Mouse (Mus musculus): ENCODE data around the gene Hoxa7. TPM values are rescaled to one million over a fixed set of nuclear protein-coding genes. Genes with fewer than 3 reads are reported as not detected.

Hoxa7 gene
- polyA plus RNA-seq, 1 experiment from 2014 or later, result 14.7 TPM

- Histone ChIP-seq H3K4me3 (ENCODE audit: low read depth, low read length) (peak overlapping the region; percentile 42), H3K4me2 (ENCODE audit: low read depth, severe bottlenecking) (peak overlapping the region; percentile 61), H3K4me1 (ENCODE audit: control insufficient read depth, insufficient read depth, low read length) (peaks cover 70% of the 10 kb centered on the region), H3K9me3 (ENCODE audit: control insufficient read depth, low read length) (no peaks in the 10 kb centered on the region), H3K27me3 (ENCODE audit: control insufficient read depth, insufficient read depth, low read length) (peaks cover 16% of the 10 kb centered on the region), H3K27ac (replicated peaks; ENCODE audit: low read depth, low read length) (no peak overlapping the region; the same call in 1 of the 2 replicates), H3K9ac (ENCODE audit: low read length) (peak overlapping the region; percentile 27; the same call in 1 of the 2 replicates), H3K36me3 (ENCODE audit: control insufficient read depth, insufficient read depth, low read length) (no peaks in the 10 kb centered on the region)
- ATAC-seq (ENCODE audit: insufficient number of reproducible peaks, low FRiP score, low TSS enrichment, low read depth) (no peak), DNase-seq (ENCODE audit: low spot score) (peak; percentile 44)
- WGBS, result 1% methylated on average over 6 of the region's 6 CpGs
Observed at GRCm38 (mm10) chr6:52176391-52176790, 45.3 kb downstream of the Hoxa7 start.

- Histone ChIP-seq H3K27me3 (ENCODE audit: control insufficient read depth, insufficient read depth, low read length) (peaks cover 20% of the 10 kb centered on the region), H3K4me3 (ENCODE audit: low read depth, low read length) (peak overlapping the region; percentile 42), H3K4me1 (ENCODE audit: control insufficient read depth, insufficient read depth, low read length) (peaks cover 71% of the 10 kb centered on the region), H3K9ac (ENCODE audit: low read length) (peak overlapping the region; percentile 56), H3K27ac (replicated peaks; ENCODE audit: low read depth, low read length) (peak overlapping the region; percentile 48), H3K36me3 (ENCODE audit: control insufficient read depth, insufficient read depth, low read length) (no peaks in the 10 kb centered on the region), H3K4me2 (ENCODE audit: low read depth, severe bottlenecking) (peak overlapping the region; percentile 61), H3K9me3 (ENCODE audit: control insufficient read depth, low read length) (no peaks in the 10 kb centered on the region)
- peak; percentile 61 for DNase-seq (ENCODE audit: low spot score)
- no peak for ATAC-seq (ENCODE audit: insufficient number of reproducible peaks, low FRiP score, low TSS enrichment, low read depth)
- 2% methylated on average over 21 of the region's 35 CpGs for WGBS
Observed at GRCm38 (mm10) chr6:52175864-52176263, 45.8 kb downstream of the Hoxa7 start.

- DNase-seq (ENCODE audit: low spot score) (peak; percentile 73), ATAC-seq (ENCODE audit: insufficient number of reproducible peaks, low FRiP score, low TSS enrichment, low read depth) (peak; percentile 35; the same call in 1 of the 2 replicates)
- Histone ChIP-seq H3K4me1 (ENCODE audit: control insufficient read depth, insufficient read depth, low read length) (peaks cover 71% of the 10 kb centered on the region), H3K27ac (replicated peaks; ENCODE audit: low read depth, low read length) (peak overlapping the region; percentile 48), H3K4me2 (ENCODE audit: low read depth, severe bottlenecking) (peak overlapping the region; percentile 61), H3K27me3 (ENCODE audit: control insufficient read depth, insufficient read depth, low read length) (peaks cover 19% of the 10 kb centered on the region), H3K9ac (ENCODE audit: low read length) (peak overlapping the region; percentile 56), H3K4me3 (ENCODE audit: low read depth, low read length) (peak overlapping the region; percentile 42), H3K36me3 (ENCODE audit: control insufficient read depth, insufficient read depth, low read length) (peaks cover 1% of the 10 kb centered on the region; the same call in 1 of the 2 replicates), H3K9me3 (ENCODE audit: control insufficient read depth, low read length) (no peaks in the 10 kb centered on the region)
- WGBS, result 2% methylated on average over 40 of the region's 41 CpGs
Observed at GRCm38 (mm10) chr6:52174968-52175751, 46.5 kb downstream of the Hoxa7 start.

GRCm38 (mm10) chr6:52173648-52174047 is 48.0 kb downstream of the Hoxa7 start:
- peaks cover 2% of the 10 kb centered on the region; the same call in 1 of the 2 replicates for H3K36me3 ChIP-seq (ENCODE audit: control insufficient read depth, insufficient read depth, low read length)
- peaks cover 63% of the 10 kb centered on the region for H3K4me1 ChIP-seq (ENCODE audit: control insufficient read depth, insufficient read depth, low read length)
- H3K27ac ChIP-seq (replicated peaks; ENCODE audit: low read depth, low read length), result no peak overlapping the region
- no peak overlapping the region for H3K4me3 ChIP-seq (ENCODE audit: low read depth, low read length)
- peak overlapping the region; percentile 76; the same call in 1 of the 2 replicates for H3K4me2 ChIP-seq (ENCODE audit: low read depth, severe bottlenecking)
- DNase-seq (ENCODE audit: low spot score) (peak; percentile 28), ATAC-seq (ENCODE audit: insufficient number of reproducible peaks, low FRiP score, low TSS enrichment, low read depth) (no peak)
- peaks cover 23% of the 10 kb centered on the region for H3K27me3 ChIP-seq (ENCODE audit: control insufficient read depth, insufficient read depth, low read length)
- H3K9ac ChIP-seq (ENCODE audit: low read length), result no peak overlapping the region
- WGBS, result 1% methylated on average over 4 of the region's 4 CpGs
- H3K9me3 ChIP-seq (ENCODE audit: control insufficient read depth, low read length), result no peaks in the 10 kb centered on the region

GRCm38 (mm10) chr6:52172501-52172900 is 49.2 kb downstream of the Hoxa7 start:
- peak; percentile 95 for DNase-seq (ENCODE audit: low spot score)
- H3K9ac ChIP-seq (ENCODE audit: low read length), result peak overlapping the region; percentile 49
- peak overlapping the region; percentile 76 for H3K4me2 ChIP-seq (ENCODE audit: low read depth, severe bottlenecking)
- peak overlapping the region; percentile 28 for H3K4me3 ChIP-seq (ENCODE audit: low read depth, low read length)
- peaks cover 63% of the 10 kb centered on the region for H3K4me1 ChIP-seq (ENCODE audit: control insufficient read depth, insufficient read depth, low read length)
- WGBS, result under 1% methylated on average over 35 of the region's 35 CpGs
- H3K27ac ChIP-seq (replicated peaks; ENCODE audit: low read depth, low read length), result no peak overlapping the region; the same call in 1 of the 2 replicates
- no peaks in the 10 kb centered on the region for H3K9me3 ChIP-seq (ENCODE audit: control insufficient read depth, low read length)
- H3K27me3 ChIP-seq (ENCODE audit: control insufficient read depth, insufficient read depth, low read length), result peaks cover 30% of the 10 kb centered on the region
- ATAC-seq (ENCODE audit: insufficient number of reproducible peaks, low FRiP score, low TSS enrichment, low read depth), result peak; percentile 45
- H3K36me3 ChIP-seq (ENCODE audit: control insufficient read depth, insufficient read depth, low read length), result peaks cover 2% of the 10 kb centered on the region; the same call in 1 of the 2 replicates

GRCm38 (mm10) chr6:52171938-52172337 is 49.7 kb downstream of the Hoxa7 start:
- H3K9ac ChIP-seq (ENCODE audit: low read length), result no peak overlapping the region; the same call in 1 of the 2 replicates
- no peak overlapping the region; the same call in 1 of the 2 replicates for H3K27ac ChIP-seq (replicated peaks; ENCODE audit: low read depth, low read length)
- DNase-seq (ENCODE audit: low spot score), result peak; percentile 33
- peaks cover 31% of the 10 kb centered on the region for H3K27me3 ChIP-seq (ENCODE audit: control insufficient read depth, insufficient read depth, low read length)
- ATAC-seq (ENCODE audit: insufficient number of reproducible peaks, low FRiP score, low TSS enrichment, low read depth), result no peak
- H3K9me3 ChIP-seq (ENCODE audit: control insufficient read depth, low read length), result no peaks in the 10 kb centered on the region
- WGBS, result 11% methylated on average over 7 of the region's 7 CpGs
- H3K4me2 ChIP-seq (ENCODE audit: low read depth, severe bottlenecking), result peak overlapping the region; percentile 76
- peaks cover 59% of the 10 kb centered on the region for H3K4me1 ChIP-seq (ENCODE audit: control insufficient read depth, insufficient read depth, low read length)
- H3K4me3 ChIP-seq (ENCODE audit: low read depth, low read length), result peak overlapping the region; percentile 28; the same call in 1 of the 2 replicates
- H3K36me3 ChIP-seq (ENCODE audit: control insufficient read depth, insufficient read depth, low read length), result peaks cover 2% of the 10 kb centered on the region; the same call in 1 of the 2 replicates

GRCm38 (mm10) chr6:52171331-52171730 is 50.3 kb downstream of the Hoxa7 start:
- DNase-seq (ENCODE audit: low spot score) (peak; percentile 81), ATAC-seq (ENCODE audit: insufficient number of reproducible peaks, low FRiP score, low TSS enrichment, low read depth) (no peak)
- H3K9me3 ChIP-seq (ENCODE audit: control insufficient read depth, low read length), result no peaks in the 10 kb centered on the region
- H3K27ac ChIP-seq (replicated peaks; ENCODE audit: low read depth, low read length), result no peak overlapping the region
- peaks cover 54% of the 10 kb centered on the region for H3K4me1 ChIP-seq (ENCODE audit: control insufficient read depth, insufficient read depth, low read length)
- no peak overlapping the region for H3K9ac ChIP-seq (ENCODE audit: low read length)
- H3K4me2 ChIP-seq (ENCODE audit: low read depth, severe bottlenecking), result peak overlapping the region; percentile 29; the same call in 1 of the 2 replicates
- no peak overlapping the region for H3K4me3 ChIP-seq (ENCODE audit: low read depth, low read length)
- H3K36me3 ChIP-seq (ENCODE audit: control insufficient read depth, insufficient read depth, low read length), result peaks cover 2% of the 10 kb centered on the region; the same call in 1 of the 2 replicates
- WGBS, result 7% methylated on average over 4 of the region's 4 CpGs
- peaks cover 32% of the 10 kb centered on the region for H3K27me3 ChIP-seq (ENCODE audit: control insufficient read depth, insufficient read depth, low read length)

- WGBS, result 18% methylated on average over 5 of the region's 5 CpGs
- H3K27ac ChIP-seq (replicated peaks; ENCODE audit: low read depth, low read length), result no peak overlapping the region
- ATAC-seq (ENCODE audit: insufficient number of reproducible peaks, low FRiP score, low TSS enrichment, low read depth) (no peak), DNase-seq (ENCODE audit: low spot score) (no peak)
- H3K4me2 ChIP-seq (ENCODE audit: low read depth, severe bottlenecking), result peak overlapping the region; percentile 29
- H3K27me3 ChIP-seq (ENCODE audit: control insufficient read depth, insufficient read depth, low read length), result peaks cover 34% of the 10 kb centered on the region
- peaks cover 2% of the 10 kb centered on the region; the same call in 1 of the 2 replicates for H3K36me3 ChIP-seq (ENCODE audit: control insufficient read depth, insufficient read depth, low read length)
- H3K9ac ChIP-seq (ENCODE audit: low read length), result 0 out of 2 replicates have a peak overlapping the region, but pooled peaks have one; percentile 17
- H3K9me3 ChIP-seq (ENCODE audit: control insufficient read depth, low read length), result no peaks in the 10 kb centered on the region
- H3K4me3 ChIP-seq (ENCODE audit: low read depth, low read length), result no peak overlapping the region
- peaks cover 53% of the 10 kb centered on the region for H3K4me1 ChIP-seq (ENCODE audit: control insufficient read depth, insufficient read depth, low read length)
Observed at GRCm38 (mm10) chr6:52170898-52171223, 50.8 kb downstream of the Hoxa7 start.
